Mouse (Mus musculus) megakaryocyte, embryonic 14.5 days (primary cell): ENCODE results near the gene Rbfox2.

Source experiments
- FLI1 ChIP-seq: IDR thresholded peaks from 2 replicates; pipeline ENCODE4 v1.6.1; 2012; ENCODE audit warnings: low read length, inconsistent platforms, mixed read lengths
- GATA1 ChIP-seq: IDR thresholded peaks from 3 replicates; pipeline ENCODE4 v1.6.1; 2012; ENCODE audit warnings: mixed read lengths, low read length, inconsistent platforms, borderline replicate concordance

DNA sequence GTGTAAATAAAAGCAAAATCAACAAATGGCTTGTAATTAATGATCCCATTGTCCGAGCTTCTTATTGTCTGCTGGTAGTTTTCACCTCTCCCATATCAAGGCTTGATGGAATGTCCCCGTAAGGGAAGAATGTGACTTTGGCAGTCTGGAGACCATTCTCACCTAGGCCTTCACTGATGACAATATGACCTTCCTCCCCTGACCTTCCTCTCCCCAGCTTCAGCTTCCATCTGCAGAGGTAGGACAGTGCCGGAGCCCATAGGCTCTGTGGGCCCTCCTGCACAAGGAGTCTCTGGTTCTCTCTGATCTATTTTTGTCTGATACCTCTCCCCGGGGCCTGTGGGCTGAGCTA lies 47.7 kb upstream of the Rbfox2 start:
- TF ChIP-seq GATA1 (no peak), FLI1 (no peak)
